8 mouse cellular contexts compared by ENCODE assay signal in the genomic region with DNA sequence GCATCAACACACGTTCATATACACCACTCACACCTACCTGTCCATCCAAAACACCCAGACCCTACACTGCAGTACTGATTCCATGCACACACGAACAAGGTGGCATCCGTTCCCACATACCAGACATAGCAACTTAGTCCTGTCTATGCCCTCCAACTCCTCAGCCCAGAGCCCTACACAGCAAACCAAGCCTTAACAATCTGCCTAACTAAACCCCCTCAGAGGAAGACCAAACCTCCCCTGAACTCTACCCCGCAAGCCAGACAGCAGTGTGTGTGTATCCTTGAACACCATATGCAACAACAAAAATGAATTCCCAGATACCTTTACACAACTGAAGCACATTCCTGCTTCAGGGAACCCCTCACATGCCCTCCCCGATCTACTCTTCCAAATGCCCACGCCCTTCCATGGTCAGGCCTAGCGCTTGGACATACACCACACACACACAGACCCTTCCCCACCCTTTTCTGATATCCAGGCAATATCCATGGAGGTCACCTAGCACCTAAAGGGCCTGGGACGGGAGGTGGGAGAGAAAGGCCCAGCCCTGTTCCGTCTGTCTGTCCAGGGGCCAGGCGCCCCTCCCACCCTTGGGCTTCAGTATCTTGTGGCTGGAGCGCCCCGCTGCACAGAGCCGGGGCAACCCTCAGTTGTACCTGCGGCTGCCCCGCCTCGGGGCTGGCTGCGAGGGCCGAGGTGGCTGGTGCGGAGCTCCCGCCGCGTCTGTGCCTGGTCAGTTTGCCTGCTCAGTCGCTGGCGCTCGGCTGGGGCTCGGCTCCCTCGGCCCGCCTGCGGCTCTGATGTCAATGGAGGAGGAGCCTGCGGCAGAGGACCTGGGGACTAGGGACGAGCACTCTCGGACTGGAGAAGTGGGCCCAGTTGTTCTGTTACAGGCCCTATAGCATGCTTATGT. TPM values are rescaled to one million over a fixed set of nuclear protein-coding genes. Genes with fewer than 3 reads are reported as not detected.
A peak's percentile ranks its signal among the peaks of the same experiment; 100 is the strongest.
DNase-seq lines count a peak whose midpoint lies in the region; ATAC-seq and TF ChIP-seq lines count a peak whose summit lies in the region.

TSS of gene Camk1 (minus strand) at position 808 of the 916 bp plus-strand sequence.

- no peak for TF ChIP-seq CTCF in intestine, postnatal 0 days (IDR thresholded peaks at IDR 0.05; ENCODE audit: low read depth)

- peaks cover 21% of the 10 kb centered on the region for H3K36me3 ChIP-seq in embryonic facial prominence, embryonic 10.5 days (replicated peaks)
- peaks cover 14% of the 10 kb centered on the region for H3K36me3 ChIP-seq in intestine, postnatal 0 days (ENCODE audit: control insufficient read depth, insufficient read depth)
- H3K36me3 ChIP-seq in limb, embryonic 11.5 days (ENCODE audit: control insufficient read depth, insufficient read depth, low read length), result no peaks in the 10 kb centered on the region
- H3K36me3 ChIP-seq in midbrain, embryonic 11.5 days (ENCODE audit: control insufficient read depth, insufficient read depth, low read length), result no peaks in the 10 kb centered on the region

- peak within 1 kb of the TSS; percentile 75 for H3K4me2 ChIP-seq in intestine, postnatal 0 days (replicated peaks; ENCODE audit: low read depth)
- H3K4me2 ChIP-seq in limb, embryonic 11.5 days (ENCODE audit: low read depth, severe bottlenecking), result peak within 1 kb of the TSS; percentile 80
- peak within 1 kb of the TSS; percentile 82 for H3K4me2 ChIP-seq in midbrain, embryonic 11.5 days

- no peaks in the 10 kb centered on the region for H3K27me3 ChIP-seq in embryonic facial prominence, embryonic 10.5 days (replicated peaks; ENCODE audit: low read depth, poor library complexity, severe bottlenecking)
- H3K27me3 ChIP-seq in intestine, postnatal 0 days (replicated peaks; ENCODE audit: control insufficient read depth, insufficient read depth, low read length), result no peaks in the 10 kb centered on the region
- no peaks in the 10 kb centered on the region for H3K27me3 ChIP-seq in limb, embryonic 11.5 days (ENCODE audit: control insufficient read depth, insufficient read depth, low read length)
- H3K27me3 ChIP-seq in midbrain, embryonic 11.5 days (ENCODE audit: control insufficient read depth, insufficient read depth, low read length), result no peaks in the 10 kb centered on the region

- WGBS in embryonic facial prominence, embryonic 10.5 days, result 16% methylated on average over 32 of the region's 32 CpGs
- WGBS in intestine, postnatal 0 days, result 12% methylated on average over 32 of the region's 32 CpGs
- WGBS in limb, embryonic 11.5 days, result 16% methylated on average over 32 of the region's 32 CpGs
- WGBS in midbrain, embryonic 11.5 days, result 14% methylated on average over 32 of the region's 32 CpGs

- H3K4me1 ChIP-seq in embryonic facial prominence, embryonic 10.5 days, result peaks cover 29% of the 10 kb centered on the region
- no peaks in the 10 kb centered on the region for H3K4me1 ChIP-seq in intestine, postnatal 0 days (replicated peaks; ENCODE audit: control insufficient read depth, insufficient read depth, low read length)
- H3K4me1 ChIP-seq in limb, embryonic 11.5 days (ENCODE audit: control insufficient read depth, insufficient read depth, low read length), result peaks cover 10% of the 10 kb centered on the region
- peaks cover 6% of the 10 kb centered on the region for H3K4me1 ChIP-seq in midbrain, embryonic 11.5 days (ENCODE audit: control insufficient read depth, insufficient read depth, low read length)

- ATAC-seq in intestine, postnatal 0 days, result peak; percentile 66
- ATAC-seq in limb, embryonic 11.5 days (ENCODE audit: insufficient number of reproducible peaks, low FRiP score, low TSS enrichment, low read depth), result peak; percentile 79
- ATAC-seq in midbrain, embryonic 11.5 days (ENCODE audit: low FRiP score), result peak; percentile 87

- peak; percentile 78 for DNase-seq in layer of hippocampus, adult 11-12 months (ENCODE audit: low spot score)
- no peak for DNase-seq in layer of hippocampus, adult 9-10 months (ENCODE audit: low spot score)
- DNase-seq in embryonic facial prominence, embryonic 10.5 days (ENCODE audit: low spot score), result peak; percentile 81
- peak; percentile 99 for DNase-seq in heart, adult 11 months
- peak; percentile 76 for DNase-seq in limb, embryonic 11.5 days (ENCODE audit: low spot score)
- DNase-seq in midbrain, embryonic 11.5 days (ENCODE audit: low spot score, missing footprints), result peak; percentile 95
- DNase-seq in skeletal muscle tissue, adult 2 months (ENCODE audit: low read depth, low spot score), result peak; percentile 81

- no peaks in the 10 kb centered on the region for H3K9me3 ChIP-seq in embryonic facial prominence, embryonic 10.5 days
- H3K9me3 ChIP-seq in intestine, postnatal 0 days (ENCODE audit: control insufficient read depth), result no peaks in the 10 kb centered on the region
- H3K9me3 ChIP-seq in limb, embryonic 11.5 days (ENCODE audit: control insufficient read depth, low read length), result no peaks in the 10 kb centered on the region
- no peaks in the 10 kb centered on the region for H3K9me3 ChIP-seq in midbrain, embryonic 11.5 days (ENCODE audit: control insufficient read depth, low read length)

- peak within 1 kb of the TSS; percentile 88 for H3K27ac ChIP-seq in embryonic facial prominence, embryonic 10.5 days (replicated peaks)
- no peak within 1 kb of the TSS for H3K27ac ChIP-seq in intestine, postnatal 0 days (ENCODE audit: low read depth, low read length)
- H3K27ac ChIP-seq in limb, embryonic 11.5 days (replicated peaks; ENCODE audit: low read depth, low read length), result no peak within 1 kb of the TSS
- H3K27ac ChIP-seq in midbrain, embryonic 11.5 days (ENCODE audit: low read depth, low read length), result no peak within 1 kb of the TSS

- H3K9ac ChIP-seq in intestine, postnatal 0 days (ENCODE audit: low read depth, low read length), result peak within 1 kb of the TSS; percentile 73
- H3K9ac ChIP-seq in limb, embryonic 11.5 days (ENCODE audit: low read length), result peak within 1 kb of the TSS; percentile 83
- peak within 1 kb of the TSS; percentile 87 for H3K9ac ChIP-seq in midbrain, embryonic 11.5 days (ENCODE audit: low read length)

- H3K4me3 ChIP-seq in embryonic facial prominence, embryonic 10.5 days, result peak within 1 kb of the TSS; percentile 77
- H3K4me3 ChIP-seq in intestine, postnatal 0 days (ENCODE audit: low read depth, low read length), result peak within 1 kb of the TSS; percentile 61
- peak within 1 kb of the TSS; percentile 50 for H3K4me3 ChIP-seq in limb, embryonic 11.5 days (ENCODE audit: low read depth, low read length)
- H3K4me3 ChIP-seq in midbrain, embryonic 11.5 days (ENCODE audit: low read depth, low read length), result peak within 1 kb of the TSS; percentile 55

RNA-seq across cellular contexts. Expression of gene Camk1, which starts in this region (rescaled TPM):
- 47.0 and 48.9 TPM in 2 replicates for polyA plus RNA-seq in embryonic facial prominence, embryonic 10.5 days (2016; fragmentation: Nextera tagmentation; extraction: Ambion mirVana)
- polyA plus RNA-seq in intestine, postnatal 0 days (2015; fragmentation: Nextera tagmentation; extraction: Ambion mirVana), result 35.9 and 37.0 TPM in 2 replicates
- 62.2 and 62.6 TPM in 2 replicates for polyA plus RNA-seq in limb, embryonic 11.5 days (2014; fragmentation: Nextera tagmentation; extraction: Ambion mirVana)
- polyA plus RNA-seq in midbrain, embryonic 11.5 days (2014; fragmentation: Nextera tagmentation; extraction: Ambion mirVana), result 61.6 and 65.4 TPM in 2 replicates
